Mouse (Mus musculus) heart, adult 2 months (tissue): ENCODE measurements at regions not wholly inside any gene's neighbourhood (a gene's known extent, or its start where the extent isn't known, plus 50 kb on each side); places are given as distances from the start of the nearest gene placed in this dataset.

Experiments used
- DNase-seq, 2 experiments: peaks; one replicate each; pipeline ENCODE4 v3.0.0; 2021
- H3K27ac ChIP-seq: fragments of 200-600 bp; 2 replicates; pipeline ENCODE4 v1.8.1; 2022
- H3K27me3 ChIP-seq: fragments of 200-500 bp; 2 replicates; pipeline ENCODE4 v1.6.1; 2012; ENCODE audit warnings: mild to moderate bottlenecking, low read length, inconsistent platforms, mixed read lengths; ENCODE audit not compliant: control insufficient read depth, insufficient read depth
- H3K36me3 ChIP-seq: fragments of 200-500 bp; 2 replicates; pipeline ENCODE4 v1.6.1; 2012; ENCODE audit warnings: low read length, inconsistent platforms; ENCODE audit not compliant: control insufficient read depth, insufficient read depth
- H3K4me1 ChIP-seq: fragments of 200-500 bp; 2 replicates; pipeline ENCODE4 v1.6.1; 2011; ENCODE audit warnings: low read length; ENCODE audit not compliant: control insufficient read depth, insufficient read depth
- H3K4me3 ChIP-seq: fragments of 200-600 bp; 2 replicates; pipeline ENCODE4 v1.8.1; 2022
- H3K79me2 ChIP-seq: fragments of 200-500 bp; replicated peaks from 2 replicates; pipeline ENCODE4 v1.6.1; 2012; ENCODE audit warnings: mild to moderate bottlenecking, inconsistent platforms, low read length, moderate library complexity, mixed read lengths; ENCODE audit not compliant: control insufficient read depth, insufficient read depth
- H3K9ac ChIP-seq: fragments of 200-500 bp; 2 replicates; pipeline ENCODE4 v1.6.1; 2012; ENCODE audit warnings: low read depth, mild to moderate bottlenecking, control low read depth, inconsistent platforms, low read length, mixed read lengths
- CTCF ChIP-seq: fragments of 200-600 bp; IDR thresholded peaks from 2 replicates; pipeline ENCODE4 v1.8.1; 2022; ENCODE audit warnings: antibody characterized with exemption, mild to moderate bottlenecking, moderate library complexity
- EP300 ChIP-seq: fragments of 200-500 bp; IDR thresholded peaks from 2 replicates; pipeline ENCODE4 v1.6.1; 2011; ENCODE audit warnings: low read depth, low read length, control low read depth; ENCODE audit not compliant: insufficient read depth
- POLR2A ChIP-seq: fragments of 200-500 bp; IDR thresholded peaks from 2 replicates; pipeline ENCODE4 v1.6.1; 2011; ENCODE audit warnings: mild to moderate bottlenecking, low read depth, low read length, control low read depth; ENCODE audit not compliant: insufficient read depth
- WGBS: fragments of 180-500 bp; shearing (Covaris S2); methylation state at CpG from one replicate; pipeline ENCODE4 v1.1.7; 2018; 5-methylcytosine and 5-hydroxymethylcytosine counted together
- intact Hi-C: fragments of 180-260 bp; cut with DNase I; formaldehyde crosslinking; loops from one replicate; pipeline ENCODE4 v1.15.1; 2025

DNA sequence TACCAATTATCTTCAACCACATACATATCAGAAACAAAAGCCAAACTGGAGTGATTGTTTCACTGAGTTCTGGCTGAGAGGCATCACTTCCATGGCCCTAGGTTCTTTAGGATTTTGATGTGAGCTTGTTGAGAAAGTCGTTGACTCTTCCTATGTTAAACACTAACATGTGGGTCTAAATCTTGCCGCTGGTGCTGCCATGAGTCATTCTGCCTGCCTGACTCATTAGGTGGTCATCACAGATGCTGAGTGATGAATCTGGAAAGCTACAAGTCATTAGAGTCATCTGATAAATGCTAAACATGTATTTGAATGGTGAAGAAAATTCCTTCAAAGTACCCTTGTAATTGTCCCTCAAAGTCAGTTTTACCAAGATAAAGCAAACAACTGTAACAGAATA, 60.4 kb upstream of the Tac1 start:
- H3K36me3 ChIP-seq, result no peaks in the 10 kb centered on the region
- no peak overlapping the region for H3K4me3 ChIP-seq
- no peak for DNase-seq
- no peaks in the 10 kb centered on the region for H3K27me3 ChIP-seq
- intact Hi-C loops, result no loop called here
- H3K79me2 ChIP-seq, result no peaks in the 10 kb centered on the region
- 64% methylated on average over 2 of the region's 2 CpGs for WGBS
- H3K27ac ChIP-seq, result no peak overlapping the region
- TF ChIP-seq EP300, result no peak
- TF ChIP-seq POLR2A, result no peak
- TF ChIP-seq CTCF, result no peak
- H3K9ac ChIP-seq, result no peak overlapping the region
- no peaks in the 10 kb centered on the region for H3K4me1 ChIP-seq

DNA sequence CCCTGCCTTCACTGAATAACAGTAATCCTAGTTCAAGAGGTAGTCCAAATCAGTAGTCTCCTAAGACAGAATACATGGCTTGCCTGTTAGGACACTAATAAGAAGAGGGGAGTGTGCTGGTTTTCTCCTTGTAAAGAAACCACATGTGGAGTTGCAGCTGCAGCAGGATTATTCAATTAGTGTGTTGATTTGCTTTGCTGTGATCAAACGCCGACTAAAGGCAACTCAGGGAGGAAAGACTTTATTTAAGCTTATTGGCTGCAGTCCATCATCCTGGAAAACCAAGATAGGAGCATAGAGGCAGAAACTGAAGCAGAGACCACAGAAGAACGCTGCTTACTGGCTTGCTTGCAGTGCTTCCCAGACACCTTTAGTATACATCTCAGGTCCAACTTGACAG, 57.9 kb upstream of the Tac1 start:
- no peaks in the 10 kb centered on the region for H3K4me1 ChIP-seq
- no peak overlapping the region for H3K9ac ChIP-seq
- DNase-seq, result no peak
- no peak overlapping the region for H3K27ac ChIP-seq
- no peaks in the 10 kb centered on the region for H3K27me3 ChIP-seq
- TF ChIP-seq EP300 (no peak), CTCF (no peak), POLR2A (no peak)
- no peaks in the 10 kb centered on the region for H3K79me2 ChIP-seq
- no peak overlapping the region for H3K4me3 ChIP-seq
- intact Hi-C loops, result no loop called here
- no peaks in the 10 kb centered on the region for H3K36me3 ChIP-seq
- WGBS, result 33% methylated on average over 3 of the region's 3 CpGs
